Mouse (Mus musculus): ENCODE results near the gene Relt. TPM values are rescaled to one million over a fixed set of nuclear protein-coding genes. Genes with fewer than 3 reads are reported as not detected.
"Not testable (repeated sequence)": the region's sequence is repeated elsewhere in the genome, so short reads cannot be mapped to it uniquely, and the experiment has no call there.

The Relt gene
- polyA plus RNA-seq, 1 experiment from 2014 or later, result 2.7 TPM

DNA sequence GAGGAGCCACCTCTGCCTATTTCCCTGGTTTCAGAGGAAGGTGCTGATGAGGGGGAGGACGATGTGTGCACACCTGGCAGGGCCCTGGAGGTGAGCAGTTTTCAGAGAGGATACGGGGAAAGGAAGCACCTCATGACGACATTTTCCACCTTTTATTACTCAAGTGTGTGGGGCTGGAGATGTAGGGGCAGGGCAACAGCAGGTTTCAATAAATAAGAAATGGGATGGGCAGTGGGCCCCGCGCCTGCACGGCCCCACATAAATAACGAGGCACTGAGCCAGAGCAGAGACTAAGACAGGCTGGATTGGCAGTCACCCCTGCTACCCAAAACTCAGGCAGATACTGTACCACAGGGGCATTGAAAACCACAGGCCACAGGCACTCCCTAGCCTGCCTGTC, 17.2 kb downstream of the Relt start:
- H3K36me3 ChIP-seq (ENCODE audit: control insufficient read depth, insufficient read depth, low read length); H3K27me3 ChIP-seq (ENCODE audit: control insufficient read depth, insufficient read depth, low read length); DNase-seq (ENCODE audit: low spot score); ATAC-seq (replicated peaks; ENCODE audit: low FRiP score); H3K9me3 ChIP-seq (ENCODE audit: control insufficient read depth, low read length); H3K4me1 ChIP-seq (replicated peaks; ENCODE audit: control insufficient read depth, insufficient read depth, low read length); H3K9ac ChIP-seq (ENCODE audit: low read length); H3K4me2 ChIP-seq (ENCODE audit: low read depth, low read length, severe bottlenecking); H3K4me3 ChIP-seq (ENCODE audit: low read depth, low read length); H3K27ac ChIP-seq (ENCODE audit: low read depth, low read length): not testable (repeated sequence)
- 80% methylated on average over 7 of the region's 7 CpGs for whole genome bisulfite sequencing

DNA sequence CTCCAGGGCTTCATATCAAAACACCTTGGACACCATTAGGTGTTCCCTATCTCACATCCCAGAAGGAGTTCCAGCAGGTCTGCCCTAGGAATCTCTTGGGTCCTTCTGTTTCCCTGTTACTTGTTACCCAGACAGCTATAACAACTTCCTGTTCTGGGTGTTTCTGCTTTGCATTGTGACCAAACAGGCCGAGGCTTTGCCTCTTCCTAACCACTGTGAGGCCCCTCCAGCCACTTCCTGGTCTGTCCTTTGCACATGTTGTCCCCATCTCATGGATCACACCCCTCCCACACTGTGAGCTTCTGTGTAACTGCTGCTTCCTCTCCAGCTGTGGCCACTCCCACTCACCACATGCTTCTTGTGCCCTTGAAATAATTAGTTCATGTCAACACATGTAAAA, 17.8 kb downstream of the Relt start:
- Histone ChIP-seq H3K27ac (ENCODE audit: low read depth, low read length) (no peak overlapping the region), H3K9me3 (ENCODE audit: control insufficient read depth, low read length) (no peaks in the 10 kb centered on the region), H3K4me3 (ENCODE audit: low read depth, low read length) (no peak overlapping the region), H3K4me1 (replicated peaks; ENCODE audit: control insufficient read depth, insufficient read depth, low read length) (no peaks in the 10 kb centered on the region), H3K9ac (ENCODE audit: low read length) (no peak overlapping the region), H3K4me2 (ENCODE audit: low read depth, low read length, severe bottlenecking) (no peak overlapping the region), H3K36me3 (ENCODE audit: control insufficient read depth, insufficient read depth, low read length) (no peaks in the 10 kb centered on the region), H3K27me3 (ENCODE audit: control insufficient read depth, insufficient read depth, low read length) (no peaks in the 10 kb centered on the region)
- 64% methylated on average over 1 of the region's 1 CpGs for whole genome bisulfite sequencing
- no peak for ATAC-seq (replicated peaks; ENCODE audit: low FRiP score)
- no peak for DNase-seq (ENCODE audit: low spot score)

DNA sequence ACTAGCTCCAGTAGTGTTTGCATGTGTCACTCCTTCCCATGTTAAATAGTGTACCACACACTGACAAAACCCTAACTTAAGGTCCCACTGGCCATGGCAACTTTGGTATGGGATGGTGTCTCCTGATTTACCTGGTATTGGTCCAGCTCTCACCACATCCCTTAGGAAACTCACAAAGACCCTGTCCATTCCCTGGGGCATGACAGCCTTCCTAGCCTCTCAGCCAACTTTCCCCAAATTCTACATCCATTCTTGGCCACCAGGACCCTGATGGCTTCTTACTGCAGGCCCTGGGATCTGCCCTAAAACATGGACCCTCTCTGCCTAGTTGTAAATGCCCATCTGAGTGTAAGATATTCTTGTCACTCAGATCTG, 18.2 kb downstream of the Relt start:
- Histone ChIP-seq H3K9ac (ENCODE audit: low read length) (no peak overlapping the region), H3K36me3 (ENCODE audit: control insufficient read depth, insufficient read depth, low read length) (no peaks in the 10 kb centered on the region), H3K4me1 (replicated peaks; ENCODE audit: control insufficient read depth, insufficient read depth, low read length) (no peaks in the 10 kb centered on the region), H3K27ac (ENCODE audit: low read depth, low read length) (no peak overlapping the region), H3K4me3 (ENCODE audit: low read depth, low read length) (no peak overlapping the region), H3K9me3 (ENCODE audit: control insufficient read depth, low read length) (no peaks in the 10 kb centered on the region), H3K4me2 (ENCODE audit: low read depth, low read length, severe bottlenecking) (no peak overlapping the region), H3K27me3 (ENCODE audit: control insufficient read depth, insufficient read depth, low read length) (no peaks in the 10 kb centered on the region)
- ATAC-seq (replicated peaks; ENCODE audit: low FRiP score), result no peak
- DNase-seq (ENCODE audit: low spot score), result no peak

DNA sequence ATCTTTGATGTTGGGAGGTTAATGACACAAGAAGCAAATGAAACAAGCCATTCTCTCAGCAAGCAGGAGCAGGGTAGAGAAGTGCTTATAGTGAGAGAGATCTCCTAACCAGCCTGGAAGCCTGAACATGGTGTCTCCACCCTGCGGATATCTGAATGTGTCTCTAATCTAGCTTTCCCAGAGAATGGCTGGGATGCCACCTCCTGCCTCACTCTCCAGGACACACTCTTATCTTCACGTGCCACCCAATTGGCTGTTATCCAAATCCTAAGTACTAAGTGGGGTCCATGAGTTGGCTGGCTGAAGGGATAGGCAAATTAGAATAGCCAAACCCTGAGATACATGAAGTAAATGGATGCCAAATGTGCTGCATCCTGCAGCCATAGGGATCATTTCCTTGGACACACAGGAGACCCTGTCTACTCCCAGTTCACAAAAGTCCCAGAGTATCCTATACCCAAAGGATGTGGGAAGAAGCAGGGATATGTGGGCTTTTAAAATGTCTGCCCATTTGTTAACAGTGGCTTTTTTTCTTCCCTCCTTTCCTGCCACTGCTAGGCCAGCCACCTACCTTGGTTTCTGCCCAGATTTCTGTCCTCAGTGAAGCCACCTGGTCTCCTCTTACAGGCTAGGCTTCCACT, 18.7 kb downstream of the Relt start:
- Histone ChIP-seq H3K4me1 (replicated peaks; ENCODE audit: control insufficient read depth, insufficient read depth, low read length) (0 out of 2 replicates have a peak, but pooled peaks cover 1% of the 10 kb centered on the region), H3K27me3 (ENCODE audit: control insufficient read depth, insufficient read depth, low read length) (no peaks in the 10 kb centered on the region), H3K4me2 (ENCODE audit: low read depth, low read length, severe bottlenecking) (no peak overlapping the region), H3K36me3 (ENCODE audit: control insufficient read depth, insufficient read depth, low read length) (no peaks in the 10 kb centered on the region), H3K9ac (ENCODE audit: low read length) (no peak overlapping the region), H3K9me3 (ENCODE audit: control insufficient read depth, low read length) (no peaks in the 10 kb centered on the region), H3K4me3 (ENCODE audit: low read depth, low read length) (no peak overlapping the region), H3K27ac (ENCODE audit: low read depth, low read length) (no peak overlapping the region)
- 87% methylated on average over 2 of the region's 2 CpGs for WGBS
- ATAC-seq (replicated peaks; ENCODE audit: low FRiP score) (no peak), DNase-seq (ENCODE audit: low spot score) (no peak)

DNA sequence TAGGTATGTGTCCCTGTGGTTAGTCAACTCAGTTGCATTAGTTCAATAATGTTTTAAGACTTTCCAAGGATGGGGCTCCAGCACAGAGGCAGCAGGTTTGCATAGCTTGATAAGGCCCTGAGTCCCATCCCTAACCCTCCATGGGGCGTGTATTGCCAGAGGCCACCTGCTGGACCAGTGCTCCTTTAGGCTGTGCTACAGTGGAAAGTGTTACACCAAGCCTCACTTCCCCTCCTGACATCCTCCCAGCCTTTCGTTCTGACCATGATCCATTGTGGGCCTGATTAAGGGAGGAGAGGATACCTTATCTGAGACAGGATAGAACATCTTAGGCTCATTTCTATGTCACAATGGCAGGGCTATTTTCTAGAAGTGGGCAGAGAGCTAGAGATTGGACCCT, 19.4 kb downstream of the Relt start:
- no peak for ATAC-seq (replicated peaks; ENCODE audit: low FRiP score)
- no peak overlapping the region for H3K9ac ChIP-seq (ENCODE audit: low read length)
- 90% methylated on average over 2 of the region's 2 CpGs for WGBS

DNA sequence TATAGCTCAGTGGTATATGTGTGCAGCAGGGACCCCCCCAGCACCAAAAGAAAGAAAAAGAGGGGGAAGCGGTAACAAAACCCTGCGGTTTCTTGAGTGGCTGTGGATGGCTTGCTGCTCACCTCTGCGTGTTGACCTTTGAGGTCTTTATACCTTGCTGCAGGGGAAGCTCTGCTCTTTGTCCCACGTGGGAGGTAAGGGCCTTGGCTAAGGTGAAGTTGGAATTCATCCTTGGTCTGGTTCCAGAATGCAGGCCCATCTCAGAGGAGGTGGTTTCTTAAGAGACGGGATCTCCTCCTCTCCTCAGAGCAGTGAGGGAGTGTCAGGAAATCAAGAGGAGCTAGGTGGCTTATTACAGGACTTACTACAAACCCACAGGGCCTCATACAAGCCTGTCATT, 21.1 kb downstream of the Relt start:
- Histone ChIP-seq H3K4me3 (ENCODE audit: low read depth, low read length) (no peak overlapping the region), H3K27me3 (ENCODE audit: control insufficient read depth, insufficient read depth, low read length) (no peaks in the 10 kb centered on the region), H3K9me3 (ENCODE audit: control insufficient read depth, low read length) (no peaks in the 10 kb centered on the region), H3K36me3 (ENCODE audit: control insufficient read depth, insufficient read depth, low read length) (no peaks in the 10 kb centered on the region; the same call in 1 of the 2 replicates), H3K4me1 (replicated peaks; ENCODE audit: control insufficient read depth, insufficient read depth, low read length) (0 out of 2 replicates have a peak, but pooled peaks cover 1% of the 10 kb centered on the region), H3K4me2 (ENCODE audit: low read depth, low read length, severe bottlenecking) (no peak overlapping the region), H3K9ac (ENCODE audit: low read length) (no peak overlapping the region), H3K27ac (ENCODE audit: low read depth, low read length) (no peak overlapping the region)
- DNase-seq (ENCODE audit: low spot score), result no peak
- ATAC-seq (replicated peaks; ENCODE audit: low FRiP score), result no peak
- WGBS, result 93% methylated on average over 5 of the region's 5 CpGs

More for the DNA sequence above, 19.4 kb downstream of the Relt start:
- Histone ChIP-seq H3K27ac (ENCODE audit: low read depth, low read length) (no peak overlapping the region), H3K9me3 (ENCODE audit: control insufficient read depth, low read length) (no peaks in the 10 kb centered on the region), H3K4me1 (replicated peaks; ENCODE audit: control insufficient read depth, insufficient read depth, low read length) (0 out of 2 replicates have a peak, but pooled peaks cover 1% of the 10 kb centered on the region), H3K4me3 (ENCODE audit: low read depth, low read length) (no peak overlapping the region), H3K4me2 (ENCODE audit: low read depth, low read length, severe bottlenecking) (no peak overlapping the region), H3K27me3 (ENCODE audit: control insufficient read depth, insufficient read depth, low read length) (no peaks in the 10 kb centered on the region), H3K36me3 (ENCODE audit: control insufficient read depth, insufficient read depth, low read length) (no peaks in the 10 kb centered on the region)
- DNase-seq (ENCODE audit: low spot score), result no peak

DNA sequence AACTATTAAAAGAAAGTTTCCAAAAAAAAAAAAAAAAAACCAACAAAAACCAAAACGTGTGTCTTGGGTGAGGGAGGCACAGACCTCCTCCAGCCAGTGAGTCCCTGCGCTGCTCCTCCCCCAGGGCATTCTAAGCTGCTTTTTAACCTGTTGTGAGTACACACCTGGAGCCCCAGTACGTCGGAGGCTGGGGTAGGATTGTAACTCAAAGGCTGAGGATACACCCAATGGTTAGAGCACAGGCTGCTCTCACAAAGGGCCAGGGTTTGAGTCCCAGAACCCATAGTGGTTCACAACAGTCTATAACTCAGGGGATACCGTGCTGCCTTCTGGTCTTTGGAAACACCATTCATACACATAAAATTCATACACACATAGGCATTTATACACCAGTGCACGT, 21.6 kb downstream of the Relt start:
- Histone ChIP-seq H3K9ac (ENCODE audit: low read length) (no peak overlapping the region), H3K4me2 (ENCODE audit: low read depth, low read length, severe bottlenecking) (no peak overlapping the region), H3K27ac (ENCODE audit: low read depth, low read length) (no peak overlapping the region), H3K4me3 (ENCODE audit: low read depth, low read length) (no peak overlapping the region), H3K27me3 (ENCODE audit: control insufficient read depth, insufficient read depth, low read length) (no peaks in the 10 kb centered on the region), H3K9me3 (ENCODE audit: control insufficient read depth, low read length) (no peaks in the 10 kb centered on the region), H3K4me1 (replicated peaks; ENCODE audit: control insufficient read depth, insufficient read depth, low read length) (0 out of 2 replicates have a peak, but pooled peaks cover 1% of the 10 kb centered on the region), H3K36me3 (ENCODE audit: control insufficient read depth, insufficient read depth, low read length) (peaks cover 2% of the 10 kb centered on the region; the same call in 1 of the 2 replicates)
- WGBS, result 91% methylated on average over 6 of the region's 6 CpGs
- no peak for DNase-seq (ENCODE audit: low spot score)
- no peak for ATAC-seq (replicated peaks; ENCODE audit: low FRiP score)

DNA sequence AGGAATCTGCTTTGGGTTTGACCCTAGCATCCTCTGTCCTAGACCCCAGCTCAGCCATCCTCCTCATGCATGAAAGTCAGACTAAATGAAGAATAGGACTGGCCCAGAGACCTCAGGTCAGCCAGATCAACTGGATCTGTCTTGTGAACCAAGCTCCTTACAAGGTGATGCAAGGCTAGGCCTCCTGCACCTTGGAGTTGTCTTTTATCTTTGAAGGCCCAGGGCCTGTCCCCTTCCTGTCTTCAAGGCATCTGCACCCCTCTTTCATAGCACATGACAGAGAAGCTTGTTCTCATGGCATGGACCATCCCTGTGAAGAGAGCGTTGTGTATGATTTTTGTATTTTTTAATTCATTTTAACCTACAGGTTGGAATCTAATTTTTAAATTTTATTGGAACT, 22.3 kb downstream of the Relt start:
- no peak for ATAC-seq (replicated peaks; ENCODE audit: low FRiP score)
- WGBS, result 94% methylated on average over 1 of the region's 1 CpGs
- Histone ChIP-seq H3K27me3 (ENCODE audit: control insufficient read depth, insufficient read depth, low read length) (no peaks in the 10 kb centered on the region), H3K4me1 (replicated peaks; ENCODE audit: control insufficient read depth, insufficient read depth, low read length) (0 out of 2 replicates have a peak, but pooled peaks cover 1% of the 10 kb centered on the region), H3K9ac (ENCODE audit: low read length) (no peak overlapping the region), H3K27ac (ENCODE audit: low read depth, low read length) (no peak overlapping the region), H3K4me2 (ENCODE audit: low read depth, low read length, severe bottlenecking) (no peak overlapping the region), H3K9me3 (ENCODE audit: control insufficient read depth, low read length) (no peaks in the 10 kb centered on the region), H3K36me3 (ENCODE audit: control insufficient read depth, insufficient read depth, low read length) (peaks cover 2% of the 10 kb centered on the region; the same call in 1 of the 2 replicates), H3K4me3 (ENCODE audit: low read depth, low read length) (no peak overlapping the region)
- no peak for DNase-seq (ENCODE audit: low spot score)
